ENCODE assay signal across 23 mouse cellular contexts in genomic region chr2:166048852-166049251, GRCm38 (mm10). TPM values are rescaled to one million over a fixed set of nuclear protein-coding genes. Genes with fewer than 3 reads are reported as not detected.
DNase-seq lines count a peak whose midpoint lies in the region; ATAC-seq and TF ChIP-seq lines count a peak whose summit lies in the region.
"Had no signal": no experiment of that assay in that cellular context is flagged by ENCODE, and none has a peak within 500 bp of the region (broad histone marks: within the 10 kb centered on the region; RNA-seq: fewer than 3 reads in every experiment).

No protein-coding gene starts in this region.

- peak; percentile 64 for ATAC-seq in forebrain, postnatal 0 days
- no peak for ATAC-seq in heart, embryonic 11.5 days (replicated peaks; ENCODE audit: insufficient number of reproducible peaks, low FRiP score, low TSS enrichment)
- no peak for ATAC-seq in heart, embryonic 14.5 days (ENCODE audit: insufficient number of reproducible peaks, insufficient read depth, low FRiP score, low read depth)
- peak; percentile 44 for ATAC-seq in heart, postnatal 0 days (ENCODE audit: insufficient read depth, low read depth)
- ATAC-seq: forebrain, embryonic 14.5 days; hindbrain, embryonic 16.5 days; intestine, embryonic 15.5 days; Patski had no signal

- H3K27ac ChIP-seq in forebrain, postnatal 0 days (ENCODE audit: low read depth, low read length) = no peak overlapping the region
- H3K27ac ChIP-seq in forebrain, embryonic 10.5 days = no peak overlapping the region
- H3K27ac ChIP-seq in heart, embryonic 11.5 days (ENCODE audit: low read depth, low read length) = peak overlapping the region; percentile 37
- peak overlapping the region; percentile 75 for H3K27ac ChIP-seq in heart, embryonic 14.5 days (replicated peaks in 1 of 2; ENCODE audit: control insufficient read depth in 1 of 2, insufficient read depth in 1 of 2, low read depth in 2 of 2, low read length in 2 of 2)
- peak overlapping the region; percentile 50; the same call in 1 of the 2 replicates for H3K27ac ChIP-seq in heart, postnatal 0 days (ENCODE audit: low read depth)
- H3K27ac ChIP-seq: hindbrain, embryonic 10.5 days; hindbrain, embryonic 13.5 days; intestine, embryonic 15.5 days had no signal

- DNase-seq in forebrain, postnatal 0 days = no peak
- no peak for DNase-seq in forebrain, embryonic 10.5 days (ENCODE audit: extremely low spot score, low spot score)
- DNase-seq in heart, adult 18-20 months = no peak
- DNase-seq in heart, postnatal 4 days = no peak
- DNase-seq in heart, postnatal 0 days (ENCODE audit: low spot score) = peak; percentile 22
- no peak for DNase-seq in heart, postnatal 14 days
- DNase-seq: adrenal gland, postnatal 10 days; adrenal gland, postnatal 36 days; cerebellum, adult 18-20 months; cerebellum, adult 9-10 months; cerebellum, postnatal 14 days; gastrocnemius, postnatal 10 days; heart, adult 11 months; kidney, adult 11 months; kidney, adult 9 months had no signal

- no peak overlapping the region for H3K4me3 ChIP-seq in forebrain, postnatal 0 days (ENCODE audit: low read depth, low read length)
- H3K4me3 ChIP-seq in forebrain, embryonic 10.5 days = no peak overlapping the region
- H3K4me3 ChIP-seq in heart, embryonic 11.5 days (ENCODE audit: low read depth, low read length) = no peak overlapping the region
- no peak overlapping the region for H3K4me3 ChIP-seq in heart, embryonic 14.5 days (ENCODE audit: control insufficient read depth in 1 of 2, insufficient read depth in 1 of 2, low read depth in 1 of 2, low read length in 2 of 2)
- no peak overlapping the region for H3K4me3 ChIP-seq in heart, postnatal 0 days (ENCODE audit: low read depth, low read length)
- H3K4me3 ChIP-seq: hindbrain, embryonic 10.5 days; hindbrain, embryonic 13.5 days; intestine, embryonic 15.5 days had no signal

- no peak for TF ChIP-seq CTCF in forebrain, postnatal 0 days (IDR thresholded peaks at IDR 0.05; ENCODE audit: low read depth)
- TF ChIP-seq CTCF in heart, postnatal 0 days (IDR thresholded peaks at IDR 0.05; ENCODE audit: low read depth) = no peak

- no peak overlapping the region for H3K9ac ChIP-seq in forebrain, postnatal 0 days
- no peak overlapping the region for H3K9ac ChIP-seq in heart, embryonic 11.5 days (ENCODE audit: low read depth, low read length)
- H3K9ac ChIP-seq in heart, embryonic 14.5 days (ENCODE audit: low read length) = 0 out of 2 replicates have a peak overlapping the region, but pooled peaks have one; percentile 11
- no peak overlapping the region for H3K9ac ChIP-seq in heart, postnatal 0 days (replicated peaks; ENCODE audit: low read depth, low read length)
- H3K9ac ChIP-seq: hindbrain, embryonic 13.5 days; intestine, embryonic 15.5 days had no signal

- H3K27me3 ChIP-seq in forebrain, postnatal 0 days (ENCODE audit: insufficient read depth, low read length) = no peaks in the 10 kb centered on the region
- no peaks in the 10 kb centered on the region for H3K27me3 ChIP-seq in forebrain, embryonic 10.5 days (ENCODE audit: poor library complexity, severe bottlenecking)
- no peaks in the 10 kb centered on the region for H3K27me3 ChIP-seq in heart, embryonic 11.5 days (ENCODE audit: control insufficient read depth, insufficient read depth, low read length)
- no peaks in the 10 kb centered on the region for H3K27me3 ChIP-seq in heart, embryonic 14.5 days (ENCODE audit: control insufficient read depth, insufficient read depth, low read length)
- H3K27me3 ChIP-seq in heart, postnatal 0 days (ENCODE audit: control insufficient read depth, insufficient read depth, low read length) = no peaks in the 10 kb centered on the region
- H3K27me3 ChIP-seq: hindbrain, embryonic 13.5 days; intestine, embryonic 15.5 days; Patski had no signal

- TF ChIP-seq EP300 in heart, postnatal 0 days (IDR thresholded peaks at IDR 0.05; ENCODE audit: low read depth) = no peak

- no peaks in the 10 kb centered on the region for H3K4me1 ChIP-seq in forebrain, postnatal 0 days (ENCODE audit: insufficient read depth)
- H3K4me1 ChIP-seq in forebrain, embryonic 10.5 days = peaks cover 3% of the 10 kb centered on the region; the same call in 1 of the 2 replicates
- H3K4me1 ChIP-seq in heart, embryonic 11.5 days (ENCODE audit: control insufficient read depth, insufficient read depth, low read length) = peaks cover 19% of the 10 kb centered on the region
- H3K4me1 ChIP-seq in heart, embryonic 14.5 days (ENCODE audit: control insufficient read depth in 2 of 2, insufficient read depth in 2 of 2, low read length in 2 of 2) = peaks cover 4 to 34% of the 10 kb centered on the region in 2 experiments; a peak in 3 of 4 replicates
- peaks cover 14% of the 10 kb centered on the region for H3K4me1 ChIP-seq in heart, postnatal 0 days (ENCODE audit: control insufficient read depth, insufficient read depth)
- H3K4me1 ChIP-seq: hindbrain, embryonic 10.5 days had no signal

- H3K9me3 ChIP-seq in forebrain, postnatal 0 days (ENCODE audit: low read length) = no peaks in the 10 kb centered on the region
- H3K9me3 ChIP-seq in forebrain, embryonic 10.5 days = no peaks in the 10 kb centered on the region
- no peaks in the 10 kb centered on the region for H3K9me3 ChIP-seq in heart, embryonic 11.5 days (replicated peaks; ENCODE audit: control insufficient read depth, low read length)
- H3K9me3 ChIP-seq in heart, embryonic 14.5 days (ENCODE audit: control insufficient read depth, low read length) = no peaks in the 10 kb centered on the region
- no peaks in the 10 kb centered on the region for H3K9me3 ChIP-seq in heart, postnatal 0 days (replicated peaks; ENCODE audit: control insufficient read depth, low read length)
- H3K9me3 ChIP-seq: hindbrain, embryonic 10.5 days; hindbrain, embryonic 13.5 days; intestine, embryonic 15.5 days had no signal

- H3K4me2 ChIP-seq in forebrain, postnatal 0 days (ENCODE audit: low read depth) = no peak overlapping the region
- no peak overlapping the region for H3K4me2 ChIP-seq in heart, embryonic 11.5 days
- H3K4me2 ChIP-seq in heart, embryonic 14.5 days (ENCODE audit: low read length) = no peak overlapping the region
- H3K4me2 ChIP-seq in heart, postnatal 0 days (ENCODE audit: low read depth, low read length) = no peak overlapping the region
- H3K4me2 ChIP-seq: hindbrain, embryonic 13.5 days; intestine, embryonic 15.5 days had no signal

- 81% methylated on average over 7 of the region's 7 CpGs for WGBS in forebrain, postnatal 0 days
- WGBS in forebrain, embryonic 10.5 days = 91% methylated on average over 7 of the region's 7 CpGs
- 77% methylated on average over 7 of the region's 7 CpGs for WGBS in heart, embryonic 11.5 days (ENCODE audit: insufficient replicate concordance)
- WGBS in heart, embryonic 14.5 days = 54% methylated on average over 7 of the region's 7 CpGs
- WGBS in heart, postnatal 0 days = 48% methylated on average over 7 of the region's 7 CpGs

- intact Hi-C loops in heart, postnatal 14 days (cut with DNase I) = loop anchor here (5.0 kb wide), 1 partner anchor 267 kb away; no protein-coding TSS in a partner anchor

- peaks cover 45% of the 10 kb centered on the region for H3K36me3 ChIP-seq in forebrain, postnatal 0 days (ENCODE audit: insufficient read depth)
- peaks cover 65% of the 10 kb centered on the region for H3K36me3 ChIP-seq in forebrain, embryonic 10.5 days (replicated peaks)
- peaks cover 17% of the 10 kb centered on the region for H3K36me3 ChIP-seq in heart, embryonic 11.5 days (ENCODE audit: control insufficient read depth, insufficient read depth, low read length)
- peaks cover 66% of the 10 kb centered on the region for H3K36me3 ChIP-seq in heart, embryonic 14.5 days (ENCODE audit: control insufficient read depth, insufficient read depth, low read length)
- peaks cover 58% of the 10 kb centered on the region for H3K36me3 ChIP-seq in heart, postnatal 0 days (replicated peaks; ENCODE audit: control insufficient read depth, insufficient read depth, low read length)
- H3K36me3 ChIP-seq: intestine, embryonic 15.5 days had no signal

RNA-seq across cellular contexts. Expression of gene Ncoa3, which starts 56.4 kb away (rescaled TPM):
- total RNA-seq in forebrain, postnatal 0 days (2014; rRNA removed) = 19.8 and 24.1 TPM in 2 replicates
- polyA plus RNA-seq in forebrain, postnatal 0 days (2015; fragmentation: Nextera tagmentation; extraction: Ambion mirVana) = 6.6 and 9.8 TPM in 2 replicates
- polyA plus RNA-seq in forebrain, embryonic 10.5 days (2016; fragmentation: Nextera tagmentation; extraction: Ambion mirVana) = 14.3 and 15.7 TPM in 2 replicates
- 14.2 and 15.6 TPM in 2 replicates for polyA plus RNA-seq in heart, embryonic 11.5 days (2014; fragmentation: Nextera tagmentation; extraction: Ambion mirVana)
- 10 to 100 TPM; 29.2 to 30.2 TPM for total RNA-seq in heart, adult 18-20 months (2021)
- 12.5 and 13.1 TPM in 2 replicates for polyA plus RNA-seq in heart, embryonic 14.5 days (2014; fragmentation: Nextera tagmentation; extraction: Ambion mirVana)
- 10 to 100 TPM; 21.2 to 23.2 TPM for total RNA-seq in heart, postnatal 4 days (2021)
- 17.7 and 48.7 TPM in 2 replicates for total RNA-seq in heart, postnatal 0 days (2014; rRNA removed; ENCODE audit: low replicate concordance)
- polyA plus RNA-seq in heart, postnatal 0 days (2015; fragmentation: Nextera tagmentation; extraction: Ambion mirVana) = 5.8 and 6.2 TPM in 2 replicates
- total RNA-seq in heart, postnatal 14 days (2021) = 10 to 100 TPM; 28.7 to 31.5 TPM

Comparison
In these comparisons a context has a peak if more than half of its experiments do, and no peak if none do; other contexts are left out.
1. ATAC-seq: peak in forebrain, postnatal 0 days (single experiment) and heart, postnatal 0 days (single experiment); none in heart, embryonic 11.5 days (single experiment) and heart, embryonic 14.5 days (single experiment).
2. H3K27ac ChIP-seq: peak in heart, embryonic 11.5 days (single experiment), heart, embryonic 14.5 days (2 of 2) and heart, postnatal 0 days (single experiment); none in forebrain, postnatal 0 days (single experiment) and forebrain, embryonic 10.5 days (single experiment).